Mouse (Mus musculus): Measurements from ENCODE around the gene Pik3ap1. TPM values are rescaled to one million over a fixed set of nuclear protein-coding genes. Genes with fewer than 3 reads are reported as not detected.
A peak's percentile ranks its signal among the peaks of the same experiment; 100 is the strongest.

Pik3ap1 gene
- total and polyA plus RNA-seq, 3 experiments: 26.7 to 106 (median 37.4) TPM

DNA sequence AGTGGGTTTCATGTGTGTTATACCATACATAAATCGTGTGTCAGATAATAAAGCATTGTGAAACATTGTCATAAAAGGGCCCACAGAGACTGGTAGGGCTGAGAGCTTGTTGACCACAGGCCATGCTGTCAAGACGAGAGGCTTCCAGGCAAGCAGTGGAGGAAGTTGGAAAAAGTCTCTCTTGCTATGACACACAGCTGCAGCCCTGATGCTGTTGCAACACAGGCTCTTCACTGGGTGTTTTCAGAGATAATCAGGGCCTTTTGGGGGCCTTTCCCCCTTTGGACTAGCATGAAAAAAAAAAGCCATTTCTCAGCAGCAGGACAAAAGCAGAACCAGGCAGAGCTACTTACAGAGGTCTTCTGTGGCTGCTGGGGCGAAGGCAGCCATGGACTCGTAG, 63.8 kb downstream of the Pik3ap1 start:
- in situ Hi-C loops (cut with MboI; ENCODE audit: low pct_ligation_motif_present, low pct_unique_long_range_greater_than_20kb, low sequenced_read_pairs) (loop anchor here (25.0 kb wide), 2 partner anchors 141 to 441 kb away; no protein-coding TSS in a partner anchor), dilution Hi-C loops (cut with MboI; ENCODE audit: extremely low pct_ligation_motif_present, extremely low pct_unique_long_range_greater_than_20kb, low sequenced_read_pairs) (no loop called here)
- Histone ChIP-seq H3K9me3 (replicated peaks; ENCODE audit: low read length) (no peaks in the 10 kb centered on the region), H3K27me3 (replicated peaks) (no peaks in the 10 kb centered on the region), H3K4me2 (ENCODE audit: insufficient read depth, low read depth, poor library complexity, severe bottlenecking) (no peak overlapping the region), H3K36me3 (replicated peaks in 1 of 2; ENCODE audit: control insufficient read depth in 1 of 2, insufficient read depth in 1 of 2, low read length in 1 of 2) (peaks cover 73 to 98% of the 10 kb centered on the region in 2 experiments), H3K27ac (ENCODE audit: insufficient read depth, low read depth) (peak overlapping the region; percentile 97), H3K79me2 (replicated peaks; ENCODE audit: control insufficient read depth, extremely low read depth, insufficient read depth, poor library complexity, severe bottlenecking) (no peaks in the 10 kb centered on the region), H3K4me3 (replicated peaks in 1 of 3; ENCODE audit: low read depth in 2 of 3, low read length in 2 of 3, poor library complexity in 1 of 3) (peak overlapping the region in 1 of 3 experiments; percentile 49), H3K9ac (ENCODE audit: insufficient read depth, low read depth) (peak overlapping the region; percentile 44; the same call in 1 of the 2 replicates), H3K4me1 (ENCODE audit: control insufficient read depth in 1 of 2, insufficient read depth in 2 of 2) (peaks cover 30 to 81% of the 10 kb centered on the region in 2 experiments)
- TF ChIP-seq BHLHE40 (IDR thresholded peaks at IDR 0.05; ENCODE audit: low read depth, low read length) (peak; percentile 55), POLR2AphosphoS2 (IDR thresholded peaks at IDR 0.05; ENCODE audit: low read depth, low read length) (no peak), NRF1 (IDR thresholded peaks at IDR 0.05; ENCODE audit: low read depth, low read length) (0 out of 2 replicates have a peak, but pooled peaks have one; percentile 12), MXI1 (IDR thresholded peaks at IDR 0.05; ENCODE audit: low read depth, low read length) (peak; percentile 88), NELFE (IDR thresholded peaks at IDR 0.05; ENCODE audit: low read depth, low read length) (no peak), CTCF (conservative IDR thresholded peaks at IDR 0.05 in 1 of 2, IDR thresholded peaks at IDR 0.05 in 1 of 2; ENCODE audit: low read depth in 2 of 2, low read length in 2 of 2) (no peak), ZMIZ1 (IDR thresholded peaks at IDR 0.05; ENCODE audit: low read depth, low read length) (no peak), MAX (IDR thresholded peaks at IDR 0.05; ENCODE audit: low read length) (peak; percentile 66; the same call in 1 of the 2 replicates), IRF4 (IDR thresholded peaks at IDR 0.05; ENCODE audit: low read depth, low read length) (peak; percentile 97), RAD21 (IDR thresholded peaks at IDR 0.05; ENCODE audit: low read depth, low read length) (no peak; the same call in 1 of the 2 replicates), JUN (IDR thresholded peaks at IDR 0.05; ENCODE audit: insufficient read depth, low read depth, low read length) (peak; percentile 34; the same call in 1 of the 2 replicates), ELF1 (IDR thresholded peaks at IDR 0.05; ENCODE audit: low read depth, low read length) (peak; percentile 50; the same call in 1 of the 2 replicates), EP300 (IDR thresholded peaks at IDR 0.05; ENCODE audit: low read length) (peak; percentile 88), USF2 (conservative IDR thresholded peaks at IDR 0.05; ENCODE audit: low read depth, low read length) (no peak), SIN3A (IDR thresholded peaks at IDR 0.05; ENCODE audit: low read length) (peak; percentile 88), TCF12 (IDR thresholded peaks at IDR 0.05; ENCODE audit: low read depth, low read length) (peak; percentile 71; the same call in 1 of the 2 replicates), CHD2 (IDR thresholded peaks at IDR 0.05; ENCODE audit: low read length) (peak; percentile 56; the same call in 1 of the 2 replicates), ZKSCAN1 (IDR thresholded peaks at IDR 0.05; ENCODE audit: borderline replicate concordance, low read depth, low read length) (no peak), ZNF384 (IDR thresholded peaks at IDR 0.05; ENCODE audit: low read depth, low read length) (peak; percentile 93), PAX5 (IDR thresholded peaks at IDR 0.05; ENCODE audit: low read length) (no peak), JUND (conservative IDR thresholded peaks at IDR 0.05; ENCODE audit: low read depth, low read length) (peak; percentile 73; the same call in 1 of the 2 replicates), POLR2A (IDR thresholded peaks at IDR 0.05; ENCODE audit: low read depth, low read length) (no peak), MYC (IDR thresholded peaks at IDR 0.05; ENCODE audit: low read depth, low read length) (peak; percentile 68), RCOR1 (conservative IDR thresholded peaks at IDR 0.05; ENCODE audit: low read depth, low read length) (peak; percentile 77; the same call in 1 of the 2 replicates), CHD1 (IDR thresholded peaks at IDR 0.05; ENCODE audit: low read depth, low read length) (peak; percentile 29; the same call in 1 of the 2 replicates), KAT2A (IDR thresholded peaks at IDR 0.05; ENCODE audit: insufficient replicate concordance, low read length) (no peak), USF1 (IDR thresholded peaks at IDR 0.05; ENCODE audit: low read depth, low read length) (no peak), MAZ (IDR thresholded peaks at IDR 0.05; ENCODE audit: low read depth, low read length) (no peak; the same call in 1 of the 2 replicates), MEF2A (IDR thresholded peaks at IDR 0.05; ENCODE audit: borderline replicate concordance, low read depth, low read length) (peak; percentile 83), ZC3H11A (IDR thresholded peaks at IDR 0.05; ENCODE audit: low read depth, low read length) (no peak), GABPA (IDR thresholded peaks at IDR 0.05; ENCODE audit: insufficient replicate concordance, low read depth, low read length) (no peak), ETS1 (conservative IDR thresholded peaks at IDR 0.05; ENCODE audit: low read depth, low read length) (peak; percentile 83), E2F4 (IDR thresholded peaks at IDR 0.05; ENCODE audit: insufficient replicate concordance, low read depth, low read length) (no peak), UBTF (IDR thresholded peaks at IDR 0.05; ENCODE audit: low read depth, low read length) (0 out of 2 replicates have a peak, but pooled peaks have one; percentile 42), MAFK (IDR thresholded peaks at IDR 0.05; ENCODE audit: insufficient replicate concordance, low read length) (0 out of 2 replicates have a peak, but pooled peaks have one; percentile 32), SMC3 (IDR thresholded peaks at IDR 0.05; ENCODE audit: low read depth, low read length) (peak; percentile 11), TBP (conservative IDR thresholded peaks at IDR 0.05; ENCODE audit: low read depth, low read length) (no peak), HCFC1 (IDR thresholded peaks at IDR 0.05; ENCODE audit: low read depth, low read length) (no peak)
- peak; percentile 86 for DNase-seq (ENCODE audit: extremely low read depth)

Measured in CH12.LX (cell line).